Mouse (Mus musculus): ENCODE results near the gene Bdnf. TPM values are rescaled to one million over a fixed set of nuclear protein-coding genes. Genes with fewer than 3 reads are reported as not detected.

Bdnf gene
- polyA plus RNA-seq (2015; fragmentation: Nextera tagmentation; extraction: Ambion mirVana) = 2.4 and 2.5 TPM in 2 replicates

DNA sequence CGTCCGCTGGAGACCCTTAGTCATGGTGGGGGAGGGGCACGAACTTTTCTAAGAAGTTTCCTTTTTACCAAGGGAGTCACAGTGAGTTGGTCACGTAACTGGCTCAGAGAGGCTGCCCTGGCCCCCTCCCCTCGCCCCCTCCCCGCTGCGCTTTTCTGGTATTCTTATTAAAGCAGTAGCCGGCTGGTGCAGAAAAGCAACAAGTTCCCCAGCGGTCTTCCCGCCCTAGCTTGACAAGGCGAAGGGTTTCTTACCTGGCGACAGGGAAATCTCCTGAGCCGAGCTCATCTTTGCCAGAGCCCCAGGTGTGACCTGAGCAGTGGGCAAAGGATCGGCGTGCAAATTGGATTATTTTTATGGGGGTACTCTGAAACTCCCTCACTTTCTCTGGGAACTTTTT lies at the start of gene Bdnf:
TSS of gene Bdnf (plus strand) at position 169 of the 400 bp plus-strand sequence.
- H3K9me3 ChIP-seq = no peaks in the 10 kb centered on the region
- no peak for ATAC-seq (replicated peaks)
- H3K4me1 ChIP-seq = peaks cover 47% of the 10 kb centered on the region
- H3K36me3 ChIP-seq = no peaks in the 10 kb centered on the region
- WGBS = 2% methylated on average over 15 of the region's 15 CpGs
- H3K27me3 ChIP-seq = peaks cover 48% of the 10 kb centered on the region
- H3K4me2 ChIP-seq (replicated peaks) = peak within 1 kb of the TSS; percentile 90
- H3K4me3 ChIP-seq = peak within 1 kb of the TSS; percentile 43
- no peak within 1 kb of the TSS for H3K27ac ChIP-seq (replicated peaks)
- H3K9ac ChIP-seq (replicated peaks) = no peak within 1 kb of the TSS

DNA sequence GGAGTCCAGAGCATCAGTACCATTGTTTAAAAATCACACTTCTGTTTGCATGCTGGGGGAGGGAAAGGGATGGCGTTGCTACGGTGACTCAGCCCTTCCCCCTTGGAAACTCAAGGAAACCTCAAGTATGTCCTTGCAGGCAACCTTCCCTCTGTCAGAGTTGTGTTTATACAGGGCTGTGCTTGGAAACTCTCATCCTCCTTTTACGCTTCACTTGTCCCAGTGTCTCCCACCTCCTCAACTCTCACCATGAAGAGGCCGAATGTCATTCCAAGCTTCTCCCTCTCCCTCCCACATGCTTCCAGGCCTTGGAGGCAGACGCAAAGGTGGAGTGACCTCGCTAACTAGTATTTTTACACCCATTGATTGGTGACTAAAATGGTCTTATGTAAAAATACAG lies 47.6 kb upstream of the Bdnf start:
- Histone ChIP-seq H3K27me3 (no peaks in the 10 kb centered on the region), H3K36me3 (no peaks in the 10 kb centered on the region), H3K9me3 (no peaks in the 10 kb centered on the region), H3K27ac (replicated peaks) (no peak overlapping the region), H3K4me1 (no peaks in the 10 kb centered on the region), H3K4me3 (no peak overlapping the region), H3K4me2 (replicated peaks) (no peak overlapping the region), H3K9ac (replicated peaks) (no peak overlapping the region)
- 58% methylated on average over 6 of the region's 6 CpGs for WGBS
- no peak for ATAC-seq (replicated peaks)

DNA sequence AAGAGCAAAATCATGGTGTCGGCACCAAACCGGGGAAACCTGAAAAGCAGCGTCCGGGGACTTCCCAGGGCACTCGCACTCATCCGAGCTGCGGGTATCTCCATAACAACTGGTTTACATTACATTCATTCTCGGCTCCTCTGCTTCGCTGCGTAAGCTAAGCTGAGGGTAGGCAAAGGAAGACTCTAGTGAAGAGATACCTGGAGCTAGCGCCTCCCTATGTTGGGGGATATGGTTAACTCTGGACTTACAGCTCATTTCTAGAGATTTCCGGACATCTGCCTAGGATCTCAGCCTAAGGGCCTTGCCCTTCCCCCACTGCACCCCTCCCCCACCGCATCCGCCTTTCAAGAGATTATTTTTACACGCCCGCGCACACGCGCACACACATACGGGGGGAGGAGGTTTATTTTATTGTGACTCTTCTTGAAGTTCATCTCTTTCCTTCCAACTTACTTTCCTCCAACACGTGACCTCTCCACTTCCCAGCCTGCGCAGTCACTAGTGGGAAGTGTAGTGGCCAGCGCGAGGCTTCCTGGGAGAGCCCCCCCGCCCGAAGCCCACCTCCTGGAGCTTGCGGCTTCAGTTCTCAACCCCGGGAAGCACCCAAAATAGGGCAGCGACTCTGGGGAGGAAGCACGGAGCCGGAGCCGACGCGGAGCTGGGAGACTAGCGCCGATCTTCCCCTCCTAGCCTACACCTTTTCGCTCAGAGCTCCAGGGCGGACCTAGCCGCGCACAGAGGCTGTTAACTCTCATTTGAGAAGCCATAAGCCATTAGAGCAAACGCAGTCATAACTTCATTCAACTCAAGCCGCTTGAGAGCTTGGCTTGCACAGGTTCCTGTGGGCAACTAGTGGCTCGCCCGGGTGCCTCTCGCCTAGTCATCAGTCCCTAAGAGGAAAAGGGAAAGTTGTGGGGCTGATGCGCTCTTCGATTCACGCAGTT lies 718 bp upstream of the Bdnf start:
- peak overlapping the region; percentile 89 for H3K4me2 ChIP-seq (replicated peaks)
- WGBS = under 1% methylated on average over 48 of the region's 48 CpGs
- H3K27me3 ChIP-seq = peaks cover 43% of the 10 kb centered on the region
- ATAC-seq (replicated peaks) = no peak
- H3K9ac ChIP-seq (replicated peaks) = no peak overlapping the region
- H3K36me3 ChIP-seq = no peaks in the 10 kb centered on the region
- no peak overlapping the region for H3K27ac ChIP-seq (replicated peaks)
- peaks cover 45% of the 10 kb centered on the region for H3K4me1 ChIP-seq
- H3K4me3 ChIP-seq = peak overlapping the region; percentile 43
- no peaks in the 10 kb centered on the region for H3K9me3 ChIP-seq

DNA sequence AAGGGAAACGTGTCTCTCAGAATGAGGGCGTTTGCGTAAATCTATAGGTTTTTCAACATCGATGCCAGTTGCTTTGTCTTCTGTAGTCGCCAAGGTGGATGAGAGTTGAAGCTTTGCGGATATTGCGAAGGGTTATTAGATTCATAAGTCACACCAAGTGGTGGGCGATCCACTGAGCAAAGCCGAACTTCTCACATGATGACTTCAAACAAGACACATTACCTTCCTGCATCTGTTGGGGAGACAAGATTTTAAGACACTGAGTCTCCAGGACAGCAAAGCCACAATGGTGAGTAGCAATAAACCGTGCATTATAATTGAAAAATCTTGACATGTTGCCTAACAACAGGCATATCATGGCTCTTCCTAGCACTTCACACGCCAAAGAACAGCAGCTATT lies 551 bp downstream of the Bdnf start:
- no peak overlapping the region for H3K27ac ChIP-seq (replicated peaks)
- H3K4me2 ChIP-seq (replicated peaks) = no peak overlapping the region
- H3K4me1 ChIP-seq = peaks cover 47% of the 10 kb centered on the region
- no peaks in the 10 kb centered on the region for H3K9me3 ChIP-seq
- no peaks in the 10 kb centered on the region for H3K36me3 ChIP-seq
- H3K4me3 ChIP-seq = peak overlapping the region; percentile 43; the same call in 1 of the 2 replicates
- H3K27me3 ChIP-seq = peaks cover 50% of the 10 kb centered on the region
- 10% methylated on average over 11 of the region's 11 CpGs for WGBS
- no peak overlapping the region for H3K9ac ChIP-seq (replicated peaks)
- ATAC-seq (replicated peaks) = no peak

DNA sequence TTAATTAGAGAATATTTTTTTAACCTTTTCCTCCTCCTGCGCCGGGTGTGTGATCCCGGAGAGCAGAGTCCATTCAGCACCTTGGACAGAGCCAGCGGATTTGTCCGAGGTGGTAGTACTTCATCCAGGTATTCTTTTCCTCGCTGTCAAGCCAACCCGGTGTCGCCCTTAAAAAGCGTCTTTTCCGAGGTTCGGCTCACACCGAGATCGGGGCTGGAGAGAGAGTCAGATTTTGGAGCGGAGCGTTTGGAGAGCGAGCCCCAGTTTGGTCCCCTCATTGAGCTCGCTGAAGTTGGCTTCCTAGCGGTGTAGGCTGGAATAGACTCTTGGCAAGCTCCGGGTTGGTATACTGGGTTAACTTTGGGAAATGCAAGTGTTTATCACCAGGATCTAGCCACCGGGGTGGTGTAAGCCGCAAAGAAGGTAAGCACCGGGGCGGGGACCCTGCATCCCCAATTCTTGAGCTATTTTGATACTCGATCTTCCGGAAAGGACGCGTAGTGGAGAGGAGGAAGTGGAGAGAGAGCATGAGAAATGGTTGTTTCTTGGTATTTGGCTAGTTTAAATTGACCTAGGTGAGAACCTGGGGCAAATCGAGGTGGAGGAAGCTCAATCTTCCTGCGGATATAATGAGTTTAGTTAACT lies 1.6 kb downstream of the Bdnf start:
- peak overlapping the region; percentile 66 for H3K4me3 ChIP-seq
- no peaks in the 10 kb centered on the region for H3K36me3 ChIP-seq
- peak overlapping the region; percentile 90 for H3K4me2 ChIP-seq (replicated peaks)
- no peak for ATAC-seq (replicated peaks)
- WGBS = under 1% methylated on average over 29 of the region's 29 CpGs
- peaks cover 55% of the 10 kb centered on the region for H3K27me3 ChIP-seq
- no peaks in the 10 kb centered on the region for H3K9me3 ChIP-seq
- 0 out of 2 replicates have a peak overlapping the region, but pooled peaks have one; percentile 69 for H3K9ac ChIP-seq (replicated peaks)
- peaks cover 47% of the 10 kb centered on the region for H3K4me1 ChIP-seq
- no peak overlapping the region for H3K27ac ChIP-seq (replicated peaks)

DNA sequence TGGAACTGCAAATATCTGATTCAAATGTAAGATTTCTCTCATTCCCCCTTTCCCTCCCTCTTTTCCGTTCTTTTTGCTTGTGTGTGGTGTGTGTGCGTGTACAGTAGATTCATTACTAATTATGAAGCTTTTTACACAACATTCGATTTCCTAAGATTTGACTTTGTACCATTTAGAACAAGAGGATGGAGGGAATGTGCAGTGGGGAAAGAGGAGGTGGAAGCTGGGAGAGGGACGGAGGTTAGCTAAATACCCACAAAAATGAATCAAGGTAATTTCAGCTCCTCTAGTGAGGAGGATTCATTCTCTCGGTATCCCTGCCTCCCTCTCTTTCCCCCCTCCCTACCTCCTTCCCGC lies 2.1 kb downstream of the Bdnf start:
- WGBS = 1% methylated on average over 6 of the region's 6 CpGs
- Histone ChIP-seq H3K9me3 (no peaks in the 10 kb centered on the region), H3K27me3 (peaks cover 59% of the 10 kb centered on the region), H3K9ac (replicated peaks) (peak overlapping the region; percentile 69; the same call in 1 of the 2 replicates), H3K27ac (replicated peaks) (no peak overlapping the region), H3K4me2 (replicated peaks) (peak overlapping the region; percentile 90), H3K4me1 (peaks cover 47% of the 10 kb centered on the region), H3K36me3 (no peaks in the 10 kb centered on the region), H3K4me3 (peak overlapping the region; percentile 66)
- no peak for ATAC-seq (replicated peaks)

DNA sequence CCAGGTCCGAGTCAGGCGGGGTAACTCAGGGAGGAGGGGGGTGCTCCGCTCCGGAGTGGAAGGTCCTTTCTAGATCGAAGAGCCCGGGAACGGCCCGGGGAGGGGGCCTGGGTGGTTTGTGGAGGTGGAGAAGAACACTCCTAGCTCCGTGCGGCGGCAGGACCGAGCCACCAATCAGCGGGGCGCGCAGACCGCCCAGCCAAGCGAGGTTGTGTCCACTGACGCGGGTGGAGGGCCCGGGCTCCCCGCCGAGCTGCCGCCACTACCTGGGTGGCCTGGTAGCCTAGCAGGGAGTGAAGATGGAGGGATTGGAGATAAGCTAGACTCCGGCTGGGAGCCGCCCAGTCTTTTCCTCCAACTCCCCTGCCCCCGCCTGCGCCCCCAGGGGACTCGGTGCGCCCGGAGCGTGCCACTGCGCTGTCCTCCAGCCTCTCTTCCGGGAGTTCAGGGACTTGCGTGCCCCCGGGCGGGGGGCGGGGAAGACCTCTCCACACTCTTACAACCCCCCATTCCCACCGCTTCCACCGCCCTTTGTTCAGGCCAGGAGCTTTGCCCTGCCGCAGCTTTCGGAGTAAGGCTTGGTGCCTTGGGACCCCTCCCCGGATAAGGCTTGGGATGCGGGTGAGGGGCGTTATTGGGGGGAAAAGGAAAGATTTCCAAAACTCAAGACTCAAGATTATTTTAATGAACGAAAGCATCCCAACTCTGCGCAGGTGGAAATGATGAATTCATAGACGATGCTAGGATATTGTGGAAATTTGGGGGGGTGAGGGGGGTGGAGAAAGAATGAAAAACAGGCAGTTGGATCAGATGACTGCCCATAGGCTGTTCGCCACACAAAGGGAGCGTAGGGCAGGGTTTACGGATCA lies 3.0 kb downstream of the Bdnf start:
- Histone ChIP-seq H3K27ac (replicated peaks) (peak overlapping the region; percentile 82), H3K9me3 (no peaks in the 10 kb centered on the region), H3K4me1 (peaks cover 47% of the 10 kb centered on the region), H3K9ac (replicated peaks) (peak overlapping the region; percentile 69), H3K4me2 (replicated peaks) (peak overlapping the region; percentile 90), H3K36me3 (no peaks in the 10 kb centered on the region), H3K27me3 (peaks cover 61% of the 10 kb centered on the region), H3K4me3 (peak overlapping the region; percentile 66)
- 0% methylated on average over 50 of the region's 50 CpGs for WGBS
- ATAC-seq (replicated peaks) = peak; percentile 47

DNA sequence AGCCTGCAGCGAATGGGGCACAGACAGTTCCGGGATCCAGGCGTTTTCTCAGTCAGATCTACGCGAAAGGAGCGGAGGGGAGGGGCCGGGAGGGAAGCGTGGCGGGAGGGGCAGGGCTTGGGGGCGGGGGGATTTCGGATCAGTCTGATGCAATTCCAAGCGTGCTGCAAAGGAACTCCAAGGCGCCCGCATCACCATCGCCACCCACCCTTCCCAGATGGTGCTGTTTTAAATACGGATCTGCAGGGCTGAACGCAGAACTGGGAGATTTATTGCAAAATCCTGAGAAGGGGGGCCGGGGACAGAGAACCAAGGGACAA lies 3.5 kb downstream of the Bdnf start:
- Histone ChIP-seq H3K4me1 (peaks cover 47% of the 10 kb centered on the region), H3K4me3 (peak overlapping the region; percentile 66), H3K27ac (replicated peaks) (peak overlapping the region; percentile 82), H3K9ac (replicated peaks) (peak overlapping the region; percentile 69), H3K36me3 (no peaks in the 10 kb centered on the region), H3K9me3 (no peaks in the 10 kb centered on the region), H3K27me3 (peaks cover 55% of the 10 kb centered on the region), H3K4me2 (replicated peaks) (peak overlapping the region; percentile 90)
- peak; percentile 94 for ATAC-seq (replicated peaks)
- WGBS = 1% methylated on average over 18 of the region's 18 CpGs

DNA sequence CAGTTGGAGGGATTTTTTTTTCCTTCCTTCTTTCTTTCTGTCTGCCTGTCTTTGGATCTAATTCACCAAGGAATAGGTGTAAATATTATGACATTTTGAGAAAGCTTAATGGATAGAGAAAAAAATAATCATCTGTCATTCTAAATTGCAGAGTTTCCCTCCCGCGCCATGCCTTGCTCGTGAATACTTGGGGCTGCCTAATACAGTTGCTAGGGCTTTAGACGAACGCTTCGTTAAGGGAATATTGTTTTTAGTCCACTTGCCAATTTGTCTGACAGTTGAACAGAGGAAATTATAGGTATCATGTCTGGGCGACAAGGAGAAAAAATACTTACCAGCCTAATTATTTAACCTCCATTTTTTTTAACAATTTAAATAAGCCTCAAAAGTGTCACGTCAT lies 4.0 kb downstream of the Bdnf start:
- WGBS = 1% methylated on average over 8 of the region's 8 CpGs
- Histone ChIP-seq H3K4me1 (peaks cover 44% of the 10 kb centered on the region), H3K9ac (replicated peaks) (peak overlapping the region; percentile 69), H3K4me2 (replicated peaks) (peak overlapping the region; percentile 90), H3K36me3 (no peaks in the 10 kb centered on the region), H3K4me3 (peak overlapping the region; percentile 66), H3K27me3 (peaks cover 51% of the 10 kb centered on the region), H3K27ac (replicated peaks) (peak overlapping the region; percentile 82), H3K9me3 (no peaks in the 10 kb centered on the region)
- ATAC-seq (replicated peaks) = peak; percentile 15; the same call in 1 of the 2 replicates

DNA sequence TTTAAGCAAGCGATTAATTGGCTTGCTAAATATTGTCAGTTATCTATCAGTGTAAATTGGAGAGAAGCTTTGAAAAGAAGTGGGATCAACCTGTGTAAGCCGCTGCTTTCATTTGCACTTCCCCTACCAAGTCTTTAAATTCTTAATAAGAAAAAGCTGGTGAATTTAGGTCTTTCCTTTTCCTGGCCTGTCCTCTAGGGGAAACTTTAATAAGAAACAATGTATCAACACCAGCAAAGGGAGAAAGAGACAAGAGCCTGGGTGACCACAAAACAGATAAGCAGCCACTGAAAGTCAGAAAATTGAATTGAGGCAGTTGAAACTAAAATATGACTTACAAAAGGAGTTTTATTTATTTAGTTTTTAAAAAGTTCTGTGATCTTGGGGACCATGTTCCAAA lies 4.9 kb downstream of the Bdnf start:
- Histone ChIP-seq H3K36me3 (no peaks in the 10 kb centered on the region), H3K9ac (replicated peaks) (no peak overlapping the region), H3K4me3 (no peak overlapping the region), H3K4me2 (replicated peaks) (no peak overlapping the region), H3K9me3 (no peaks in the 10 kb centered on the region), H3K4me1 (peaks cover 35% of the 10 kb centered on the region), H3K27ac (replicated peaks) (no peak overlapping the region), H3K27me3 (peaks cover 41% of the 10 kb centered on the region)
- no peak for ATAC-seq (replicated peaks)
- 47% methylated on average over 2 of the region's 2 CpGs for WGBS

DNA sequence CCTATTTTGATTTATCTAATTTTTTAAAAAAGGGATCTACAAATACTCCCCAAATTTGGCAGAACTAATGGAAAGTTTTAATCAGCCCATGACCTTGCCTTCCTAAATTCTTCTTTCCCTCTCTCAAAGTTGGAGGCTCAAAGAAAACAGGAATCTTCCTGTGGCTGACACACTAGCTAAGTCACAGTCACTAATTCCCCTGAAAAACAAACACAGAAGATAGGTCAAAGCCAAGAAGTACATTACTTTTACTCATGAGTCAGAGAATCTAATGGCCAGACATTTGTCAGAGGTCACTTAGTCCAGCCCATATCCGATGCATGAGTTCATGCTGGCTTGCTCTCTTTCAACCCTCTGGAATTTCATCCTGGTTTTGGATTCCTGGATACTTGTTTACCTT lies 6.6 kb downstream of the Bdnf start:
- H3K4me1 ChIP-seq = peaks cover 18% of the 10 kb centered on the region
- no peak overlapping the region for H3K27ac ChIP-seq (replicated peaks)
- H3K36me3 ChIP-seq = no peaks in the 10 kb centered on the region
- H3K4me3 ChIP-seq = no peak overlapping the region
- ATAC-seq (replicated peaks) = no peak
- 95% methylated on average over 1 of the region's 1 CpGs for WGBS
- peaks cover 30% of the 10 kb centered on the region; the same call in 1 of the 2 replicates for H3K27me3 ChIP-seq
- H3K4me2 ChIP-seq (replicated peaks) = no peak overlapping the region
- H3K9ac ChIP-seq (replicated peaks) = no peak overlapping the region
- no peaks in the 10 kb centered on the region for H3K9me3 ChIP-seq

All from forebrain, embryonic 15.5 days (tissue).